Mouse (Mus musculus) midbrain, embryonic 11.5 days (tissue): ENCODE measurements at regions not wholly inside any gene's neighbourhood (a gene's known extent, or its start where the extent isn't known, plus 50 kb on each side); places are given as distances from the start of the nearest gene placed in this dataset.

ENCODE experiments used
- ATAC-seq: fragments of 200-750 bp; cut with Nextera tagmentation; 2 replicates; pipeline ENCODE4 v1.8.0; 2017; ENCODE audit warnings: moderate TSS enrichment, moderate library complexity; ENCODE audit not compliant: low FRiP score
- DNase-seq: peaks from one replicate; pipeline ENCODE4 v3.0.0; 2015; ENCODE audit warnings: low spot score; ENCODE audit errors: missing footprints
- H3K27ac ChIP-seq: fragments of 300-500 bp; sonication (generic); 2 replicates; pipeline ENCODE4 v1.5.1; 2014; ENCODE audit warnings: low read depth, low read length
- H3K27me3 ChIP-seq: fragments of 300-500 bp; sonication (generic); 2 replicates; pipeline ENCODE4 v1.6.1; 2014; ENCODE audit warnings: mild to moderate bottlenecking, low read length, moderate library complexity, mixed read lengths; ENCODE audit not compliant: control insufficient read depth, insufficient read depth
- H3K36me3 ChIP-seq: fragments of 300-500 bp; sonication (generic); 2 replicates; pipeline ENCODE4 v1.6.1; 2014; ENCODE audit warnings: mild to moderate bottlenecking, low read length, moderate library complexity, mixed read lengths; ENCODE audit not compliant: control insufficient read depth, insufficient read depth
- H3K4me1 ChIP-seq: fragments of 300-500 bp; sonication (generic); 2 replicates; pipeline ENCODE4 v1.6.1; 2014; ENCODE audit warnings: low read length; ENCODE audit not compliant: control insufficient read depth, insufficient read depth
- H3K4me2 ChIP-seq: fragments of 300-500 bp; sonication (generic); 2 replicates; pipeline ENCODE4 v1.6.1; 2014; ENCODE audit warnings: mild to moderate bottlenecking, moderate library complexity
- H3K4me3 ChIP-seq: fragments of 300-500 bp; sonication (generic); 2 replicates; pipeline ENCODE4 v1.5.1; 2014; ENCODE audit warnings: low read depth, low read length
- H3K9ac ChIP-seq: fragments of 300-500 bp; sonication (generic); 2 replicates; pipeline ENCODE4 v1.6.1; 2014; ENCODE audit warnings: low read length
- H3K9me3 ChIP-seq: fragments of 300-500 bp; sonication (generic); 2 replicates; pipeline ENCODE4 v1.6.1; 2016; ENCODE audit warnings: low read length; ENCODE audit not compliant: control insufficient read depth
- WGBS: fragments of 180-500 bp; shearing (Covaris S2); extraction: QIAGEN DNeasy Blood & Tissue Kit; methylation state at CpG from one replicate; pipeline ENCODE4 v1.1.7; 2014; 5-methylcytosine and 5-hydroxymethylcytosine counted together

GRCm38 (mm10) chr9:86060049-86060448 lies 217.9 kb downstream of the Tpbg start:
- H3K4me2 ChIP-seq = no peak overlapping the region
- no peak overlapping the region for H3K4me3 ChIP-seq
- DNase-seq (no peak), ATAC-seq (no peak)
- no peaks in the 10 kb centered on the region for H3K9me3 ChIP-seq
- WGBS = 70% methylated on average over 6 of the region's 6 CpGs
- H3K27ac ChIP-seq = no peak overlapping the region
- H3K27me3 ChIP-seq = no peaks in the 10 kb centered on the region
- H3K9ac ChIP-seq = no peak overlapping the region
- H3K36me3 ChIP-seq = no peaks in the 10 kb centered on the region
- no peaks in the 10 kb centered on the region for H3K4me1 ChIP-seq

DNA sequence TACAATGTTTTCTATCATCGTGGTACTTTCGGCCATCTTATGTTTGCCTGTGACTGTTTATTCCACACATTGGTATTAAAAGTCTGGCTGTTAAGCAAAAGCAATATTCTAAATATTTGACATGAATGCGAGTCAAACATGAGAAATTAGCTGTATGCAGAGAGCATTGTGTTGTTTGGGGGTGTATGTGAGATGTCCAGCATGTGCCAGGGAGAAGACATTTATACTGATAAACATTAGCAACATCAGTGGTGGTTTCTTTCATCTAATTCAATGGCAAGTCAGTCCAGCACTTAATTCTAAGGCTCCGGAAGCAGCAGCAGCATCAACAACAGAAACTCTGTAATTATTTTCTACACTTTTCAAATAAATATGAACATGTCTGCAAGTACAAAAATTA lies 219.1 kb downstream of the Tpbg start:
- 93% methylated on average over 4 of the region's 4 CpGs for WGBS

DNA sequence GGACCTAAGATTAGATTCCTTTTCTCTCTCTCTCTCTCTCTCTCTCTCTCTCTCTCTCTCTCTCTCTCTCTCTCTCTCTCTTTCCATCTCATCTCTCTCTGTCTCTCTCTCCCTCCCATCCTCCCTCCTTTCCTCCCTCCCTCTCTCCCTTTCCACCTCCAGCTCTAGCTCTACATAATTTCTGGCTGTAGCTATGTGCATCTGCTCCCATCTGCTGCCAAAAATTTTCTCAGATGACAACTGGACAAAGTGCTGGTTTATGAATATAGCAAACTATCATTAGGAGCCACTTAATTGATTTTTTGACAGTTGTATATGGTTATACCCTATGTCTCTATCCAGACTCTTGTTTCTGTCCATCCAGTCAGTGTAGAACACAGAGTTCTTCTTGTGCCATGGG lies 237.1 kb downstream of the Tpbg start:
- no peak overlapping the region for H3K9ac ChIP-seq
- H3K4me2 ChIP-seq = no peak overlapping the region
- H3K9me3 ChIP-seq = no peaks in the 10 kb centered on the region
- no peaks in the 10 kb centered on the region for H3K4me1 ChIP-seq
- no peak for DNase-seq
- no peaks in the 10 kb centered on the region for H3K27me3 ChIP-seq
- H3K4me3 ChIP-seq = no peak overlapping the region
- H3K36me3 ChIP-seq = no peaks in the 10 kb centered on the region
- H3K27ac ChIP-seq = no peak overlapping the region
- no peak for ATAC-seq

More for the DNA sequence above, 219.1 kb downstream of the Tpbg start:
- no peak overlapping the region for H3K4me2 ChIP-seq
- no peak overlapping the region for H3K27ac ChIP-seq
- DNase-seq (no peak), ATAC-seq (no peak)
- no peaks in the 10 kb centered on the region for H3K9me3 ChIP-seq
- H3K36me3 ChIP-seq = no peaks in the 10 kb centered on the region
- H3K27me3 ChIP-seq = no peaks in the 10 kb centered on the region
- H3K4me1 ChIP-seq = no peaks in the 10 kb centered on the region
- H3K4me3 ChIP-seq = no peak overlapping the region
- H3K9ac ChIP-seq = no peak overlapping the region

DNA sequence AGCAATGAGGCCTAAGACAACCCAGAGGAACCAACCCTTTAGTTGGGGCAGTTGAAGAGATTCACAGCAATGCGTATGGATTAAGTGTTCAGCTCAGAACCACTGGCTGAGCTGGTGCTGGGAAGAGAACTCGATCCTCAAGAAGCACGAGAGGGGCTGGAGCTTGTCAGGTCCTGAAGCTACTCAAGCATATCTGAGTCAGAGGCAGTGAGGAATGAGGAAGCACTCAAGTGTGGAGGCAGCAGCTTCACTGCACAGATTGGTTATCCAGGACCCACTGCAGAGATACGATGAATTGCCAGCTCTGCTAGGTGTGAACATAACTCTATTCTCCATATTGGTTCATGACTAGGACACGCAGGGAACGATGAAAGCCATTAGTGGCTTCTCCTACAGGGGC lies 239.7 kb downstream of the Tpbg start:
- no peak overlapping the region for H3K4me3 ChIP-seq
- 68% methylated on average over 6 of the region's 6 CpGs for WGBS
- DNase-seq = no peak
- no peaks in the 10 kb centered on the region for H3K9me3 ChIP-seq
- no peak overlapping the region for H3K4me2 ChIP-seq
- H3K9ac ChIP-seq = no peak overlapping the region
- H3K27ac ChIP-seq = no peak overlapping the region
- no peaks in the 10 kb centered on the region for H3K27me3 ChIP-seq
- H3K36me3 ChIP-seq = no peaks in the 10 kb centered on the region
- no peak for ATAC-seq
- no peaks in the 10 kb centered on the region for H3K4me1 ChIP-seq

DNA sequence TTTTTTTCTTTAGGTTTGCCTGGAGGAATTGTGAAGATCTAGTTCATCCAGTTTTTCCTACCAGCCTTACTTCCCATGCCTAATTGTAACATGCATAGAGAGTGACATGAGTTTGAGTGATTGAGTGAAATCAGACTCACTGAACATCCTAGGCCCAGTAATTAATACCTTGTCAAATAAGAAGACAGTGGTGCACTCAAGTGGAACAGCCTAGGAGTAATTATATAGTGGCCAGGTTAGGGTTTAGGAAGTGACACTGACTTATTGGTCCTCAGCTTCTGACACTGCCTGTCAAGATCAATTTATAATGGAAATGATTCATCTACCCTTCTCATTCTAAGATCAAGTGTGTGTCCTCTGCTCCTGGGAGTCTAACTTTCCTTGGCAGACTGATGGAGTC lies 250.8 kb downstream of the Tpbg start:
- H3K27me3 ChIP-seq = no peaks in the 10 kb centered on the region
- no peaks in the 10 kb centered on the region for H3K36me3 ChIP-seq
- no peaks in the 10 kb centered on the region for H3K9me3 ChIP-seq
- no peak for ATAC-seq
- no peak for DNase-seq
- H3K27ac ChIP-seq = no peak overlapping the region
- no peak overlapping the region for H3K4me2 ChIP-seq
- no peaks in the 10 kb centered on the region for H3K4me1 ChIP-seq
- H3K4me3 ChIP-seq = no peak overlapping the region
- no peak overlapping the region for H3K9ac ChIP-seq

GRCm38 (mm10) chr9:86095460-86095859 lies 253.3 kb downstream of the Tpbg start:
- Histone ChIP-seq H3K27ac (no peak overlapping the region), H3K9me3 (no peaks in the 10 kb centered on the region), H3K9ac (no peak overlapping the region), H3K4me1 (no peaks in the 10 kb centered on the region), H3K4me2 (no peak overlapping the region), H3K4me3 (no peak overlapping the region), H3K36me3 (no peaks in the 10 kb centered on the region), H3K27me3 (no peaks in the 10 kb centered on the region)
- WGBS = 78% methylated on average over 2 of the region's 2 CpGs
- ATAC-seq = no peak
- DNase-seq = no peak

GRCm38 (mm10) chr9:86096246-86096645 lies 254.1 kb downstream of the Tpbg start:
- WGBS = 79% methylated on average over 1 of the region's 1 CpGs
- Histone ChIP-seq H3K9me3 (no peaks in the 10 kb centered on the region), H3K36me3 (no peaks in the 10 kb centered on the region), H3K4me3 (no peak overlapping the region), H3K27ac (no peak overlapping the region), H3K4me1 (no peaks in the 10 kb centered on the region), H3K27me3 (no peaks in the 10 kb centered on the region), H3K9ac (no peak overlapping the region), H3K4me2 (no peak overlapping the region)
- ATAC-seq (no peak), DNase-seq (no peak)

DNA sequence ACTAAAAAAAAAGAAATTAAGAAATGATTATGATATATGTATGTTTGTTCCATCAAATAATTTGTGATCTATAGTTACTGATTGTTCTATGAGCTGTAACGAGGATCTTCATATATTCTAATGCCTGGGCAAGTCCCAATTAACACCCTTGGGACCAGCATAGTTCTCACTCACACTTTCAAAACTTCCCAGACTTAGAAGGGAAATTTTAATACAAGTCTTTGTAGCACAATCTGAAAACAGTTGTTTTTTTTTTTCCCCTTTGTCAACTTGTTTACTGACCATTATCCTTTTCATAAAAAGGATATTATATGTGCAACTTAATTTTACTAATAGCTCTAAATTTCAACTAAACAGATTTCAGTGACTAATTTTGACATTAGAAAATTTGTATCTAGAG lies 257.1 kb downstream of the Tpbg start:
- no peak for ATAC-seq

GRCm38 (mm10) chr9:86101360-86102086 lies 259.3 kb downstream of the Tpbg start:
- H3K4me1 ChIP-seq = no peaks in the 10 kb centered on the region
- 88% methylated on average over 8 of the region's 8 CpGs for WGBS
- no peak for ATAC-seq

More for the DNA sequence above, 257.1 kb downstream of the Tpbg start:
- WGBS = 89% methylated on average over 1 of the region's 1 CpGs
- Histone ChIP-seq H3K9ac (no peak overlapping the region), H3K36me3 (no peaks in the 10 kb centered on the region), H3K27ac (no peak overlapping the region), H3K4me1 (no peaks in the 10 kb centered on the region), H3K27me3 (no peaks in the 10 kb centered on the region), H3K4me2 (no peak overlapping the region), H3K9me3 (no peaks in the 10 kb centered on the region), H3K4me3 (no peak overlapping the region)
- no peak for DNase-seq

More at GRCm38 (mm10) chr9:86101360-86102086, 259.3 kb downstream of the Tpbg start:
- Histone ChIP-seq H3K9me3 (no peaks in the 10 kb centered on the region), H3K9ac (no peak overlapping the region), H3K27me3 (no peaks in the 10 kb centered on the region), H3K36me3 (no peaks in the 10 kb centered on the region), H3K4me2 (no peak overlapping the region), H3K27ac (no peak overlapping the region), H3K4me3 (no peak overlapping the region)
- no peak for DNase-seq
